Mouse (Mus musculus) ES-E14 (cell line): ENCODE data around the gene Cyp2b10.

Experiments
- CHD2 ChIP-seq: IDR thresholded peaks from 2 replicates; pipeline ENCODE4 v1.6.1; 2014; ENCODE audit warnings: mild to moderate bottlenecking, low read depth, low read length, inconsistent platforms
- HCFC1 ChIP-seq: IDR thresholded peaks from 2 replicates; pipeline ENCODE4 v1.6.1; 2012; ENCODE audit warnings: low read length, inconsistent platforms, borderline replicate concordance; ENCODE audit not compliant: insufficient read depth
- MAFK ChIP-seq: IDR thresholded peaks from 2 replicates; pipeline ENCODE4 v1.6.1; 2014; ENCODE audit warnings: mild to moderate bottlenecking, low read depth, low read length, inconsistent platforms; ENCODE audit not compliant: insufficient read depth

- TF ChIP-seq CHD2, result no peak
- no peak for TF ChIP-seq HCFC1
- no peak for TF ChIP-seq MAFK
Observed at GRCm38 (mm10) chr7:25898064-25898463, 644 bp downstream of the Cyp2b10 start.
